Mouse (Mus musculus) E14TG2a.4 (cell line): Measurements from ENCODE around the gene Ppara.

Experiments
- CTCF ChIP-seq: conservative IDR thresholded peaks from 2 replicates; pipeline ENCODE4 v1.5.1; 2014; ENCODE audit warnings: low read length
- NANOG ChIP-seq: IDR thresholded peaks from 2 replicates; pipeline ENCODE4 v1.6.1; 2014; ENCODE audit warnings: borderline replicate concordance, low read length, mixed read lengths
- POU5F1 ChIP-seq: IDR thresholded peaks from 2 replicates; pipeline ENCODE4 v1.6.1; 2014; ENCODE audit warnings: low read length, borderline replicate concordance

GRCm38 (mm10) chr15:85821203-85822010, 86.6 kb downstream of the Ppara start, which contains the start of gene Pkdrej:
- TF ChIP-seq CTCF (no peak), POU5F1 (no peak), NANOG (no peak)
